Mouse (Mus musculus) lung, postnatal 36 days (tissue): Measurements from ENCODE around the gene Apba2.

Experiments used
- DNase-seq: peaks from one replicate; pipeline ENCODE4 v3.0.0; 2022; ENCODE audit warnings: mixed read lengths

The Apba2 gene

DNA sequence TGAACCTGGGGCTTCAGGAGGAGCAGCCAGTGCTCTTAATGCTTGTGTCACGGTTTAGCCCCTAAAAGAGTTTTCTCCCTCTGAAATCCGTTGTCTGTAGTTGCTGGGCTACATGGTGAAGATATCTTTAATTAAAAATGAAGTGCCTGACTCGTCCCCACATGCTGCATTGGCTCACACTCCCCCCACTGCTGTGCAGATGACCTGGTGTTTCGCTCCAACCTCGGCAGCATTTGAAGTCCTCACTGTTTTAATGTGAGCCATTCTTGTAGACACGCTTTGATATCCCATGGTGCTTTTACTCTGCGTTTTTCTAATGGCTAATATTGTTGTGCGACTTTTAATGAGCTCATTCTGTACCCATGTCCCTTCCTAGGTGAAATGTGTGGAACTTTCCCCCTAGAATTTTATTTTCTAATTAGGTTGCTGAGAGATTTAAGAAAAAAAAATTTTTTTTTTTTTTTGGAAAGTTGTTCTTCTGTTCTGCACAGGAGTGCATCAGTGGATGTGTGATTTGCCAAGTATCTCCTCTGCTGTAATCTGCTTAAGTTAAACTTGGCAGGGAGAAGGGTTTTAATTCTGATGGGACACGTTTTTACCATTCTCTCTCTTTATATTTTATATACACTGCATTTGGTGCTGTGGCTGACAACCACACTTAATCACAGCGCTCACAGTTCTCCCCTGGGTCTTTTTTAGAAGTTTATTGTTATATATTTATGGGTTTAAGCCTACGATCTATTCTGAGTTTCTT, 87.3 kb downstream of the Apba2 start:
- no peak for DNase-seq

- DNase-seq: no peak
These were observed 93.8 kb downstream of the Apba2 start for GRCm38 (mm10) chr7:64595256-64595655.

DNA sequence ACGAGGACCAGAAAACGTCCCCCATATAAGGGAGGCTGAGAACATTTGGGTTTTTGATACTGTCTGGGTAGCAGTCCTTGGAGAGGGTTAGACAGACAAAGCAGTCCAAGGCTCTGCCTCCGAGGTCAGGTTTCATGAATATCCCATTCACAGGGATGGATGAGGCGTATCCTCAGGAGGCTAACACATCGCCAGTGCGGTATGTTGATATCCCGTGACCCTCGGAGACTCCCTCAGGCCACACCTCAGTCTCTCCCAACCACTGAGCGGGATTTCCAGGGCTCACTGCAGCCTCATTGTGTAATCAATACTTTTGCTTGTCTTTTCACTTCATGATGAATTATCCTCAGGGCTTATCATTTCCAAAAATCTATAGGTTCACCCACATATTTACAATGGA, 95.1 kb downstream of the Apba2 start:
- no peak for DNase-seq

- DNase-seq: no peak
These were observed 108.4 kb downstream of the Apba2 start for GRCm38 (mm10) chr7:64609866-64610265.

DNA sequence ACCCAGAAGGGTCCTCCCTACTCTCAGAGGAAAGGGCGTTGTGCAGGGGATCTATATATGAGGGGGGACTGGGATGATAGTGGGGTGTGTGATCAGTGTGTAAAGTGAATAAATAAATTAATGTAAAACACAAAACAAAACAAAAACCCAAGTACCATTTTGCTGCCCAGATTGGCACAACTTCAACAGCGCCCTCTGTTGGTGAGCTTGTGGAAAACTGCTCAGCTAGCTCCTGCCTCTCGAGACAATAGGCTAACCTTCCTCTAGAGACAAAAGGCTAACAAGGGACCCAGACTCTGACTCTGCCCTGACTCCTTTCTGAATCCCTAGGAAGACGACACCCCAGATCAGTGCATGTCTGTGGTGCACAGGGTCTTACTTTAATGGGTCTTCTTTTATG, 109.4 kb downstream of the Apba2 start:
- DNase-seq: no peak

DNA sequence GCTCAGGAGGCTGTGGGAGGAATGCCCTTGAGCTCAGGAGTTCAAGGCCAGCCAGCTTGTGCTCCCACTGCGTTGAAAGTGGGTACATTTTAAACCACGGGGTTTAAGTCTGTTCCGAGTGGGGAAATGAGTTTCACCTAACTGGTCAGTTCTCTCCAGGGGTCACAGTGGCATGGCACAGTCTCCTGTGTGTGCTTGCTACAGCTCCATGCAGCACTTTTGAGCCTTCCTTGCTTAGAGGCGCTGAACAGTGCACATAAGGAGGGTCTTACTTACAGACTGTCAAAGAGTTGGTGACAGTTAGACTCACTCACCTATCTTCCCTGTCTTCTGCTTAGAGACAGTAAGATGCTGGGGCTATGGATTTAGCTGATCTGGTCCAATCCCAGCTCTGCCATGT, 117.8 kb downstream of the Apba2 start:
- DNase-seq: no peak

DNA sequence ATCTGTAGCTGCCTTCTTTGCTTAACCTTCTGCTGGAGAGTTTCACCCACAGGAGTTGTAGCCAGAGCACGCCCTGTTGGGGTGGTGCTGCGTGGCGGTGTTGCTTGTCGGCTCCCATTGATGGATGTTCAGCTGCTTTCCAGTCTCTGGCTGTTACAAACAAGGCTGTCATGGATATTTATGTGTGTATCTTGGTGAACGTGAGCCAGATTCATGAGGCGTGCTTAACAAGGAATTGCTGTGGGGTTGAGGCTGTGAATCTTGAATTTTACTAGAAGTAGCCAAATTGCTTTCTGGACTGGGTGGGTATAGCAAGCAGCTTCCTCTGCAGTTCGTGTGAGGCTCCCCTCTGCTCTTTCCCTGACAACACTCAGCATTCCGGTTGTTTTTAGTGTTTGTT, 125.0 kb downstream of the Apba2 start:
- DNase-seq: peak; percentile 29

DNA sequence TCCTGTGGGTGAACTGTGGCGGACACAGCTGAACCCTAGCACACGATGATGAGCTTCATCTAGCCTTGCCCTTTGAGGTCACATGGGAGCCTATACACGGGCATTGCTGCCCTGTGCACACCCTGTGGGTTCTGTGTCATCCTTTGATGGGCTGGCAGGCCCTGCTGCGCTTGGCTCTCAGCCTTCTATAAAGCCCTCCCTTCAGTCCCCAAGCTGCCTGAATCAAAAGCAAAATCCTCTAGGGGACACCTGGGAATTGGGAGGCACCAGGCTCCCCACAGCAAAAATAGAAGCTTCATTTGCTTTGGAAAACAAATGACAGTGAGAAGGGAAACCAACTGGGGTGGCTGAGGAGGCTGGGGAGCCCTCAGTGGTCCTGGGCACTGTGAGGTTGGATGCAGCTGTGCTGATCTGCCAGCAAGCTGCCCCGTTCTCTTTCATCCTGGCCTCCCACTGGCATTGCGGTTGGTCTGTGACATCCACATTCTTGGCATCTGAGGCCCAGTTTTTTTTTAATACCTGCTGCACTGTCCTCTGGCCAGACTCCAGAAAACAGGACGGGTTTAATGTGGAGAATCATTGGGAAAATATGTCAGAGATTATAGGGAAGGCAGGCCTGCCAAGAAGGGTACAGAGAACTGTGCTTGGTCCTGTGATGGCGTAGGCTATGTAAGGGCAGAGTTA, 126.6 kb downstream of the Apba2 start:
- DNase-seq: no peak

GRCm38 (mm10) chr7:64630697-64631096, 129.2 kb downstream of the Apba2 start:
- DNase-seq: no peak

DNA sequence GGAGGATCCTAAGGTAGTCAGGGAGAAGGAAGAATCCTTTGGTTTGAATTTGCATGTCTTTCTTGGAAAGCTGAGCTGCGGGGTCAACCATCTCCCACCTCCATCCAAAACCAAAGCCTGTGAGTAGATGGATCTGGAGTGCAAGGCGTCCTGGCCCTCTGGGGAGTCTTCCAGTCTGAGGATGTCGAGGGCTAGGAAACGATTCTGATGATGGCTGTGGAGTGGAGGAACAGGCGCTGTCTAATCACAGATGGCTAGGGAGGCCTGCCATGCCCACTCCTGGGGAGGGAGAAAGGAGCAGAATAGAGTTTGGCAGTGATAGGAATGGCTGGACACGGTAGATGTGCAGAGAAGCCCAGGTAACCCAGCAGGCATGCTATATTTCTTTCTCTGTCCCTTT, 129.6 kb downstream of the Apba2 start:
- DNase-seq: no peak

- DNase-seq: no peak
These were observed 130.4 kb downstream of the Apba2 start for GRCm38 (mm10) chr7:64631781-64632351.

- DNase-seq: no peak
These were observed 131.7 kb downstream of the Apba2 start for GRCm38 (mm10) chr7:64633182-64633581.

DNA sequence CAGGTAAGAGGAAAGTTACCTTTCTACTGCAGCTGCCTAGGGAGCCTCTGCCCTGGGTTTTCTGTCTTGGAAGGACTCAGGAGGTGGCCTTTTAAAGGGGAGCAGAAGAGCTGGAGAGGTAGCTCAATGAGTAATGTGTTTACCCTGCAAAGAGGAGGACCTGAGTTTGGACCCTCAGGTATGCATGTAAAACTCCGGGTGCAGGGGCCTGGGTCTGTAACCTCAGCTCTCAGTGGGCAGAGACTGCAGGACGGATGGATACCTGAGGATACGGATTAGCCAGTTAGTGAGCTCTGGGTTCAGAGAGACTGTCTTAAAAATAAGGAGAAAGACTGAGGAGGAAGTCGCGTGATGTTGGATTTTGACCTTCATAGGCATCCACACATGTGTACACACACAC, 132.4 kb downstream of the Apba2 start:
- no peak for DNase-seq

GRCm38 (mm10) chr7:64634482-64634881, 133.0 kb downstream of the Apba2 start:
- no peak for DNase-seq

- no peak for DNase-seq
These were observed 137.4 kb downstream of the Apba2 start for GRCm38 (mm10) chr7:64638922-64639321.

DNA sequence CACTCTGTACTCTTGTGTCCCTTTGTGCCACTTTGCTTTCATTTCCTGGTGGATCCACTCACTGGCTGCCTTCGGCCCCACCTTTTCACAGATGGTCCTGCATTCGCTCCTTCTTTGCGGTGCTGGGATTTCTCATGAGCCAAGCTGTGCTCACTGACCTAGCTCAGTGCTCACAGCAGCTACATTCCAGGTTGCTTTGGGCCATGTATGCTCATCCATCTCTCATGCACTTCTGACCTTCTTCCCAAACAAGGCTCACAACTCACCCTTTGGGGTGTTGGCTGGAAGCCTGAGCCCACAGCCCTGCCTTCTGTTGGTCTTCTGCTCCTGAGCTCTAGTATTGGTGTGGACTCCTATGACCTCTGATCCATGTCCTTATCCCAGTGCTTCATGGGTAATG, 139.1 kb downstream of the Apba2 start:
- no peak for DNase-seq

GRCm38 (mm10) chr7:64642903-64643302, 141.4 kb downstream of the Apba2 start:
- DNase-seq: no peak

GRCm38 (mm10) chr7:64645458-64645857, 144.0 kb downstream of the Apba2 start:
- no peak for DNase-seq

DNA sequence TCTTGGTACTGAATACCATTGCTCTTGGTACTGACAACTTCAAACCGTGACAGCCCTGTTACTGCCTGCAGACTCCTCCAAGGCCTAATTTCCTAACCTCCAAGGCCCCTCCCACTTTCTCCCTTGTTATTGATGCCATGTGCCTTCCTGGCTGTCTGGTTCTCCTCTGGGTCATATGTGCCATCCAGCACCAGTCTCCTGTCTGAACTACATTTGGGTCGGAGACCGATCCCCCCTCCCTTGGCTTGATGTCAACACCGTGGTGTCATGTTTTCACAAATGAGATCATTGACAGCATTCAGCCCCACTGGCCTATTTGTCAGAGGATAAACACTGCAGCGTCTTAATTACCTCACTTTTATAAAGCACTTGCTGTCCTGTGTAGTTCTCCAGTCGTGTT, 144.5 kb downstream of the Apba2 start:
- no peak for DNase-seq

DNA sequence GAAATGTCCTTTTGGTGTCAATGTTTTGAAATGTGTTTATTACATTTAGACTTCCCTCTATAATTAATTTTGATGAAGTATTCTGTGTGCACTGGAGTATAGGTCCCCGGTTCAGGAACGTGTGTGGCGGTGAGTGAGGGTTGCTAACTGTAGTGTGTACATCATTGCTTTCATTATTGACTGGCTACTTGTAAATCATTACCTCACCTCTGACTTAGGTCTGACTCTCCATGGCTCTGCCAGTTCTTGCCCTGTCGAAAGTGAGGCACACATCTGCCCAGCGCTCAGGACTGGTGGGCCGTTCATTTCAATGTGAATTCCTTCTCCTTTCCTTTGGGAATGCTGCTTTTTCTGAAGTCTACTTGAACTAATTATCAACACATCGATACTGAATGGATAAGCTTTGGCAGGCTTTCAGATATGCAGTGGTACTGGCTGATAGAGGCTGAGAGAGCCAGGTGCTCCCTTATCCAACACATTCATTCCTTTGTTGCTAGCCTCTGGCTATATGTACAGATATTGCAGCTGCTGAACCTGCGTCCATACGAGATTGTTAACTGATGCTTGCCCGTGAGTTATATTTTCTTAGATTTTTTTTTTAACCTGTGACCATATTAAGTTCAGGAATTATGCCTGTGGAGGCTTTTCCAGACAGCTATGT, 147.6 kb downstream of the Apba2 start:
- DNase-seq: no peak

DNA sequence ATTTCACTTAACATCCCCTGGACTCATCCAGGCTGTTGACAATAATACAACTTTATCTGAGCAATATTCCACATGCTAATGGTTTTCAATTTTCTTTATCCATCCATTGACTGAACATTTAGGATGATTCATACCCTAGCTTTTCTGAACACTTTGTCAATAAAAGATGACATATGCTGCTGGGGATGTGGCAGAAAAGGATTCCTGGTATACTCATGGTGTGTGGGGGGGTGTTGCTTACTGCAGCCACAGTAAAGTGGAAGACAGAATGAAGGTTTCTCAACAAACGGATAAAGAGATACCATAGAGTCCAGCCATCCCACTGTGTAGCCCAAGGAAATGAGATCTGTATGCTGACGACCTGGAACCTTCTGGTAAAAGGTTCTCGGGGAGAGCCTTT, 150.5 kb downstream of the Apba2 start:
- DNase-seq: no peak

DNA sequence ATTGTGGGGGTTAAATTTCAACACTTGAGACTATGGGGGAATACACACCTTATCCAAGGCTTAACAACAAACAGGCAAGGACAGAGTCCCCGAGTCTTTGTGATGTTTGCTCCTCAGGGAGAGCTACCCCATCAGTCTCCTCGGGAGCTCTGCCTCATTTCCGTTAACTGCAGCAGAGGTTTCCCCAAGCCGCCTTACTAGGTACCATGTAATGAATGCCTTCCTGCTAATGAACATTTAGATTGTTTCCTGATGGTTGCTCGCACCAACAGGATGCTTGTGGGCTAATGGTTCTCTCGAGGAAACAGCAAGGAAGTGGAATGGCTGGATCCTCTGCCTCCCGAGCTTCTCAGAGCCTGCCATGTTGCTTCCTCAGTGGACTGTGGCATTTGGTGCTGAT, 155.3 kb downstream of the Apba2 start:
- DNase-seq: no peak

- DNase-seq: no peak
These were observed 157.4 kb downstream of the Apba2 start for GRCm38 (mm10) chr7:64658914-64659313.

DNA sequence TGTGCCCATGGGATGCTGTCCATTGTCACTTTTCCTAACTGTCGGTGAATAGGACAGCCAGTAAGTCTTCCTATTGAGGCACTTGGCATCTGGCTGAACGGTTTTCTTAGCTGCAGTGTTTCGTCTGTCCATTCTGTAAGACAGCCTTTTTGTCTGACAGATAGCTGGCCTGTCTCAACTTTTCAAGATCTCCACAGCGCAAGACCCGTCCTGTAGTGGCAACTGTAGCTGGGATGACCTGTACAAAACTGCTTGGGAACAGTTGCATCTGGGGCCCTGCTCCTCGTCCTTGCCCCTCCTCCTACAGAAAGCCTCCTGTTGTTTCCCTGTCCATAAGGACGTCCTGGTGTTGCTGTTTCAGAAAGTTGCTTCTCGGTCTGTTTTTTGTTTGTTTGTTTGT, 157.8 kb downstream of the Apba2 start:
- no peak for DNase-seq
